Mouse (Mus musculus) spleen, adult 2 months (tissue): Measurements from ENCODE around the gene Gm15446.
"Not testable (repeated sequence)": the region's sequence is repeated elsewhere in the genome, so short reads cannot be mapped to it uniquely, and the experiment has no call there.

Experiments
- CTCF ChIP-seq: fragments of 200-500 bp; IDR thresholded peaks from 2 replicates; pipeline ENCODE4 v1.5.1; 2011; ENCODE audit warnings: mild to moderate bottlenecking, inconsistent platforms; ENCODE audit not compliant: insufficient read depth, insufficient read length, insufficient replicate concordance; ENCODE audit errors: extremely low read depth
- POLR2A ChIP-seq: fragments of 200-500 bp; IDR thresholded peaks from 2 replicates; pipeline ENCODE4 v1.6.1; 2011; ENCODE audit warnings: low read depth, low read length, inconsistent platforms

DNA sequence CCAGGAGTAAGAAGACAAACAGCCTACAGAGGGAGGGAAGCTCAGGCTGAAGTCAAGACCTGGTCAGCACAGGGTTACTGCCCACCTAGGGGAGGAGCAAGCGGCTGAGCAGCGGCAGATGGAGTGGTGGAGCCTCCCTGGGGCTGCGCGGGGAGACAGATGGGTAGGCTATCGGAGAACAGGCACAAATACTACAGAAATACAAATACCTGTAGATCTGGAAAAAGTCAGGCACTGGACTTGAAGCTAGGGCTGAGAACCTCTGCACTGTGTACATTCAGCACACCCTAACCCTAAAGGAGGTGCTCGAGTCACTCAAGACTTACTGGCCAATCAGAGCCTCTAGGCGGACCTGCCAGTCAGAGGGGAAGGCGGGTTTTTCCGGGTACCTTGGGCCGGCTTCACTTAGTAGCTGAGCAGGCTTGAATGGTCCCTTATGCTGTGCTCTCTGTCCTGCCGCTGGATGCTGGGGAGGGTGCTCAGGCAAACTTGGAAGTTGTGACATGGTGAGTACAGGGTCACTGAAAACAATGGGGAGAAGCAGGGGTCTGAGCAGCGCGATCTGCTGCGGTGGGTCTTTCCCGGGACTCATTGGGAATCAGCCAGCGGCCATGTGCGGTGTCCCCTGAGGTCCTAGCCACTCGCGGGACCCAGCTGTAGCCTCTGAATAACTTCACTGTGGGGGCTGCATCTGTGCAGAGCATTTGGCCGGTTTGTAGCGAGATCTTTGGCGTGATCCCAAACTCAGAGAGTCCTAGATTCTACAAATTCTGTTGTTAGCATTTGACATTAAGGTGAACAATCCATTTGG, at the start of gene Gm15446:
- TF ChIP-seq POLR2A, CTCF: not testable (repeated sequence)
